Mouse (Mus musculus): ENCODE results near the gene Nckipsd.

Gene Nckipsd

DNA sequence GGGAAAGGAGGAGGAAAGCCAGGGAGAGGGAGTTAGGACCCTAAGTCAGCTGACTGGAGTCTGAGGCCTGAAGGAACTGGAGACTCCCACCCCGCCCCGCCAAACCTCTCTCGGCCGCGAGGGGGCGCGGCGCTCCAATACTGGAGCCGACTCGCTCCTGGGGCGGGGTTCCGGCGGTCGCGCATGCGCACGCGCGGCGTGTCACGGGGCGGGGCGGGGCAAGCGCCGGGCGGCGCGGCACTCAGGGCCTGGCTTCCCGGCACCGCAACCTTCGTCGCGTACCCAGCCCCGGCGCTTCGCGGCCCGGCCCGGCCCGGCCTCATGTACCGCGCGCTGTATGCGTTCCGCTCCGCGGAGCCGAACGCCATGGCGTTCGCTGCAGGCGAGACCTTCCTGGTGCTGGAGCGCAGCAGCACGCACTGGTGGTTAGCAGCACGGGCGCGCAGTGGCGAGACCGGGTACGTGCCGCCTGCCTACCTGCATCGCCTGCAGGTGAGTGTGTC is at the start of gene Nckipsd:
Gene Nckipsd (plus strand): TSS at position 206 of the 503 bp plus-strand sequence.
- DNase-seq, result peak; percentile 90 to 97

- DNase-seq, result no peak
Measured at GRCm38 (mm10) chr9:108759121-108759520, 49.0 kb upstream of the Nckipsd start.

- DNase-seq, result peak in 1 of 2 experiments; percentile 43
Measured at GRCm38 (mm10) chr9:108759805-108760204, 48.4 kb upstream of the Nckipsd start.

GRCm38 (mm10) chr9:108761561-108761960 is 46.6 kb upstream of the Nckipsd start:
- DNase-seq, result no peak

- DNase-seq, result no peak
Measured at GRCm38 (mm10) chr9:108764971-108765370, 43.2 kb upstream of the Nckipsd start.

DNA sequence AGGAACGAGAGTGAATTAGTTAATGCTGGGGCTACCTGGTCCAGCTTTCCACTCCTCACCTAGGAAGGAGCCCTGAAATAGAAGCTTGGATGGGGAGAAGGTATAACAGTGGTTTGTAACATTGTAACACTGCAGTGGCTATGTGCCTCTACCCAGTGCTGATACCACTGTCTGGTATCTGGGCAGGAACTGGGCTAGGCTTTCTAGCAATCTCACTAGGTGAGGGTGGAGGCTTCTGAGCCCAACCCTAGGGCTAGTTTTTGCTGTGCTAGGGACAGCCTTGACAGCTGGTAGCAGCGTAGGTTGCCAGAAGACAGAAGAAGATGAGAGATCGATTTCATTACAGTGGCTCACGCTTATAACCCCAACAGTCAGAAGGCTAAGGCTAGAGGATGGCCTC is 31.6 kb upstream of the Nckipsd start:
- no peak for DNase-seq

- DNase-seq, result no peak
Measured at GRCm38 (mm10) chr9:108777276-108777675, 30.9 kb upstream of the Nckipsd start.

DNA sequence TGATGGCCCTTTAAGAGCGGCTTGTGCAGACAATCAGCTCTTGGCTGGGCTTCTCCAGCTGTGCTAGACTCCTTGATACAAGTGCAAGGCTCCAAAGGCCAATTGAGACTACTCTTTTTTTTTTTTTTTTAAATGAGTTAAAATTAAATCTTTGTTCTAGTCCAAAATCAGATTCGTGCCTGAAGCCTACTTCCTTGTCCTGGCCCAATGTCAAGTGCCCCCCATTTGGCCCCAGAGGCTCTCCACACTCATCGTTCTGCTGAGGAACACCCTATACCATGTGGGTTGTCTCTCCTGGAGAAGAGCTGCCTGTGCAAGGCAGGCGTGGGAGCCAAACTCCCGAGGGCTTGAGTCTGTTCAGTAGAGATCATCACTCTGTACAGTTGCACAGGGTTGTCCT is 27.2 kb upstream of the Nckipsd start:
- no peak for DNase-seq

- no peak for DNase-seq
Measured at GRCm38 (mm10) chr9:108781891-108782290, 26.3 kb upstream of the Nckipsd start.

DNA sequence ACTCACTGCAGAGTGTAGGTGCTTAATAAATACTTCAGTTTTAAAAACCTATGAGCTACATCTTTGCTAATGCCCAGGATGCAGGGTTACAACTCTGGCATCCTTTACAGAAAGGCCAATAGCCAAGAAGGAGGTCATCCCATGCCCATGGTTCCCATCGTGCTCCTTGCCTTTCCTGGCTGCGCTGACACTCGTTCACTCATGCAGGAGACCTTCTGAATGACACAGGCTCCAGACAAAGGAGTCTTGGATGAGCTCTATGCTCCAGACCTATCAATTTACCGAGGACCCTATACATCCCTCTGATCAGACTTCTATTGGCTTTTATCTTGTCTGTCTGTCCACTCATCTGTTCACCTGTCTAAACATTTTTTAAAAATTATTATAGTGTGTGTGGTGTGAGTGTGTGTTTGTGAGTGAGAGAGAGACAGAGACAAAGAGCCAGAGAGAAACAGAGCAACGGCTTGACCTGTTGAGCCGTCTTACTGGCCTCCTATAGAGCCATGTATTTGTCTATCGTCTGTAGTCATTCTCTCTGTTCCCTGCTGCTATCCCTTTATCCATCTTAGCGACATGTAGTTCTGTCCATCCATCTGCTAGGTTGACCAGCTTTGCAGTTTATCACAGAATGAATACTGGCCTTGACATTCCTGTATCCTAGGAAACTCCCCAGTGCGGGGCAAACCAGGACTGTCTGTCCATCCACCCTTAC is 25.2 kb upstream of the Nckipsd start:
- DNase-seq, result no peak

GRCm38 (mm10) chr9:108783548-108784463 is 24.4 kb upstream of the Nckipsd start, which contains the start of gene Ip6k2:
Gene Ip6k2, plus strand, starts transcription at chr9:108783796.
- peak; percentile 92 to 94 for DNase-seq

DNA sequence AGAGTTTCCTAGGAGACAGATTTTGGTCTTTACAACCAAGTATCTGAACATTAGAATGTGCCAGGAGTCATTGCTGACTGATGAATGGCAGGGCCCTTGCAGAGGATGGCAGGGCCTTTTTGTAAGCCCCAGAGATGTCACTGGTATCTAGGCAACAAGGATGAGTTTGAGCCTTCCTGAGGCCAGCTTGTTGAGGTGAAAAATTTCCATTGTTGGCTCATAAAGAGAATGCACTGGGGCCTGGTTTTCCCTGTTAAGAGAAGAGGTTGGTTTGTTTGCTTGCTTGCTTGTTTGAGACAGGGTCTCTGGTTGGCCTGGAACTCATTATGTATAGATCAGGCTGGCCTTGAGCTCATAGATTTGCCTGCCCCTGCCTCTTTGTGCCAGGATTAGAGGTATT is 22.8 kb upstream of the Nckipsd start:
- no peak for DNase-seq

- DNase-seq, result no peak
Measured at GRCm38 (mm10) chr9:108786494-108786893, 21.7 kb upstream of the Nckipsd start.

- no peak for DNase-seq
Measured at GRCm38 (mm10) chr9:108787080-108787479, 21.1 kb upstream of the Nckipsd start.

GRCm38 (mm10) chr9:108788713-108789112 is 19.5 kb upstream of the Nckipsd start:
- DNase-seq, result no peak

DNA sequence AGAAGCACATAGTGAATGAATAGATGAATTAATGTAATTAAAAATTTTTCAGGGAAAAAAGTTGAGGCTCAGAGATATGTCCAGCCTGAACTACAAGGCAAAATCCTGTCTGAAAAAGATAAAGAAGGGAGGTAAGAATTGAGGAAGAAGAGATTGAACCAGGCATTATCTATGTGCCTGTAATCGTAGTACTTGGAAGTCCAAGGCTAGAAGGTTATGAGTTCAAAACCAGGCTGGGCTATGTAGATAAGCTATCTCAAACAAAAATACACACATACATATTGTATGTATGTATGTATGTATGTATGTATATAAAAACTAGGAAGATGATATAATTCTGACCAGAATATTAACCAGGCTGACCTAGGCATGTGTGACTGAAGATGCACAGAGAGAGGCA is 15.9 kb upstream of the Nckipsd start:
- no peak for DNase-seq

- DNase-seq, result no peak
Measured at GRCm38 (mm10) chr9:108792730-108793129, 15.4 kb upstream of the Nckipsd start.

- no peak for DNase-seq
Measured at GRCm38 (mm10) chr9:108795281-108795680, 12.9 kb upstream of the Nckipsd start.

- no peak for DNase-seq
Measured at GRCm38 (mm10) chr9:108795762-108796161, 12.4 kb upstream of the Nckipsd start.

- no peak for DNase-seq
Measured at GRCm38 (mm10) chr9:108796351-108796981, 11.7 kb upstream of the Nckipsd start.

DNA sequence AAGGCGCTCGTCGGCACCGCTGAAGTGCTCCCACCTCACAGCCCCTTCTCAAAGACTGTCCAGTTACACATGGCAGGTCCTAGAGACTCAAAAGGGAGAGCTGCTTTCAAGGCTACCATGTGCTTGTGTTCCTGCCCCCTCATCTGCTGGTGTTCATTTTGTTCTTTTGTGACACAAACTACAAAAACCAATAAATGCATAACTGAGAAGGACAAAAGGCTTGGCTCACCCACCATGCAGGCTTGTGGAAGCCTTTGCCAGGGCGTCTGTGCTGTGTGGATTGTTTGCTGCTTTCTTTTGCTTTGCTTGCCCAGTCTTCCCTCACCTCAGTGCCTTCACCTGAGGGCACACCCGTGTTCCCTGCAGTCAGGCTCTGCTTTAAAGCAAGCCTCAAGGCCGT is 10.7 kb upstream of the Nckipsd start:
- no peak for DNase-seq

DNA sequence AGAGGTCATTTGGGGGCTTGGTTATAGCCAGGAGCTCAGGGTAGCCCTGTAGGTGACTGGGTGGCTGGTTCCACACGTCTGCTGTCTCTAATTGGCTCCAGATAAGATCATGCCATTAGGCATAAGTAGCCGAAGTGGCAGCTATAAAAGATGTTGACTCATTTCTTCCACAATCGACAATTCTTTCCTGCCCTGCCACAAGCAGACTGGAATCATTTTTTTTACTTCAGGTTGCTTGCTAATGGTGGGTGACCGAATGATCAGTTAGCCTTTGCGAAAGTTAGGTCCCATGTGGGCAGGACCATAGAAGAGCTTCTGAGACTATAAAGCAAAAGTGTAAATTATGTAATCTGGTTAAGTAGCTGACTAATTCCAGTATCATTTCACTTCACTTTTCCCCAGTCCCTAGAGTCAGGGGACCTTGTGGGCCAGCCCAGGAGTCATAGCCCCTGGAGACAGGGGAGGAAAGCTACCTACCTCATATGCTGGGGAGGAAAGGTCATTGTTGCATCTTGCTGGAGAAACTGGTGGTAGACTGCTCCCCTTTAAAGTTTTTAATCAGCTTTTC is 9.6 kb upstream of the Nckipsd start:
- no peak for DNase-seq

- no peak for DNase-seq
Measured at GRCm38 (mm10) chr9:108799564-108799963, 8.6 kb upstream of the Nckipsd start.
